Mouse (Mus musculus) small intestine, adult 2 months (tissue): ENCODE results near the gene Sez6l. TPM values are rescaled to one million over a fixed set of nuclear protein-coding genes. Genes with fewer than 3 reads are reported as not detected.
"Not testable (repeated sequence)": the region's sequence is repeated elsewhere in the genome, so short reads cannot be mapped to it uniquely, and the experiment has no call there.

ENCODE experiments used
- H3K27ac ChIP-seq: fragments of 200-500 bp; 2 replicates; pipeline ENCODE4 v1.5.1; 2012; ENCODE audit warnings: low read depth, low read length, control low read depth, inconsistent platforms; ENCODE audit not compliant: insufficient read depth
- H3K27me3 ChIP-seq: fragments of 200-500 bp; 2 replicates; pipeline ENCODE4 v1.6.1; 2012; ENCODE audit warnings: mild to moderate bottlenecking, moderate library complexity, low read length, inconsistent platforms; ENCODE audit not compliant: control insufficient read depth, insufficient read depth
- H3K36me3 ChIP-seq: fragments of 200-500 bp; 2 replicates; pipeline ENCODE4 v1.6.1; 2012; ENCODE audit warnings: mild to moderate bottlenecking, low read length, control low read depth, inconsistent platforms; ENCODE audit not compliant: control insufficient read depth, insufficient read depth
- H3K4me1 ChIP-seq: fragments of 200-500 bp; 2 replicates; pipeline ENCODE4 v1.6.1; 2012; ENCODE audit warnings: low read length, inconsistent platforms, mixed read lengths; ENCODE audit not compliant: control insufficient read depth, insufficient read depth, insufficient read length
- H3K4me3 ChIP-seq: fragments of 200-500 bp; 2 replicates; pipeline ENCODE4 v1.5.1; 2012; ENCODE audit warnings: low read depth, mild to moderate bottlenecking, control low read depth, inconsistent platforms, low read length, moderate library complexity
- CTCF ChIP-seq: fragments of 200-500 bp; IDR thresholded peaks from 2 replicates; pipeline ENCODE4 v1.5.1; 2012; ENCODE audit warnings: low read depth, mild to moderate bottlenecking, control low read depth, inconsistent platforms, low read length, moderate library complexity, mixed read lengths; ENCODE audit not compliant: insufficient replicate concordance, insufficient read length; ENCODE audit errors: extremely low read depth
- POLR2A ChIP-seq: fragments of 200-500 bp; IDR thresholded peaks from 2 replicates; pipeline ENCODE4 v1.6.1; 2012; ENCODE audit warnings: low read depth, mild to moderate bottlenecking, control low read depth, inconsistent platforms, low read length, moderate library complexity
- WGBS: fragments of 180-500 bp; shearing (Covaris S2); methylation state at CpG from one replicate; pipeline ENCODE4 v1.1.7; 2018; 5-methylcytosine and 5-hydroxymethylcytosine counted together
- polyA plus RNA-seq: library from polyadenylated mRNA; depleted of rRNA; stranded (reverse); fragments of >200 nt; gene quantifications from 2 replicates; pipeline ENCODE4 v1.2.3, GENCODE M21; 2012

Gene Sez6l
- polyA plus RNA-seq, 1 experiment, result 0.42 TPM

- no peaks in the 10 kb centered on the region for H3K36me3 ChIP-seq
- no peak overlapping the region for H3K4me3 ChIP-seq
- TF ChIP-seq CTCF (peak; percentile 63), POLR2A (no peak)
- WGBS, result 17% methylated on average over 19 of the region's 19 CpGs
- peaks cover 4% of the 10 kb centered on the region; the same call in 1 of the 2 replicates for H3K4me1 ChIP-seq
- 0 out of 2 replicates have a peak, but pooled peaks cover 2% of the 10 kb centered on the region for H3K27me3 ChIP-seq
- H3K27ac ChIP-seq, result no peak overlapping the region
Observed at GRCm38 (mm10) chr5:112428944-112429343, 148.0 kb downstream of the Sez6l start.

GRCm38 (mm10) chr5:112427283-112427682 is 149.7 kb downstream of the Sez6l start:
- Histone ChIP-seq H3K4me3 (no peak overlapping the region), H3K36me3 (no peaks in the 10 kb centered on the region), H3K4me1 (peaks cover 4% of the 10 kb centered on the region; the same call in 1 of the 2 replicates), H3K27ac (no peak overlapping the region), H3K27me3 (0 out of 2 replicates have a peak, but pooled peaks cover 2% of the 10 kb centered on the region)
- TF ChIP-seq CTCF, result peak; percentile 70; the same call in 1 of the 2 replicates
- TF ChIP-seq POLR2A, result no peak
- 32% methylated on average over 2 of the region's 2 CpGs for WGBS

DNA sequence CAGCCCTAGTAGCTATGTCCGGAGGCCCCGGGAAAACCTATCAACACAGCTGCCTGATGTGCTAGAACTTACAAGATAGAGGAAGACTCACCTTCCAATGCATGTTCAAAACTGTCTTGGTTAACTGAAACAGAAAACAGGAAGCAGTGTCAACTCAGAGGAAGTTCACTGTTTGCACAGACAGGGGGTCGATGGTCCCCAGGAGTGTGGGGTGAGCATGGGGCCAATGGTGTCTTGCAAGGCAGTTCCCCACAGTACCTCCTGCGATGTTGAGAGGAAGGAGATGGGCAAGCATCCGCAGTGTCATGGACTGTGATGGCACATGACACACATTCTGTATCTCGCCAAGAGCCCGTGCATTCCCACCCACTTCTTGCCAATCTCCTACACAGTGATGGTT is 150.3 kb downstream of the Sez6l start:
- no peak overlapping the region for H3K27ac ChIP-seq
- H3K4me1 ChIP-seq, result peaks cover 4% of the 10 kb centered on the region; the same call in 1 of the 2 replicates
- 0 out of 2 replicates have a peak, but pooled peaks cover 2% of the 10 kb centered on the region for H3K27me3 ChIP-seq
- no peak overlapping the region for H3K4me3 ChIP-seq
- WGBS, result 74% methylated on average over 7 of the region's 7 CpGs
- no peaks in the 10 kb centered on the region for H3K36me3 ChIP-seq
- TF ChIP-seq CTCF (no peak), POLR2A (no peak)

DNA sequence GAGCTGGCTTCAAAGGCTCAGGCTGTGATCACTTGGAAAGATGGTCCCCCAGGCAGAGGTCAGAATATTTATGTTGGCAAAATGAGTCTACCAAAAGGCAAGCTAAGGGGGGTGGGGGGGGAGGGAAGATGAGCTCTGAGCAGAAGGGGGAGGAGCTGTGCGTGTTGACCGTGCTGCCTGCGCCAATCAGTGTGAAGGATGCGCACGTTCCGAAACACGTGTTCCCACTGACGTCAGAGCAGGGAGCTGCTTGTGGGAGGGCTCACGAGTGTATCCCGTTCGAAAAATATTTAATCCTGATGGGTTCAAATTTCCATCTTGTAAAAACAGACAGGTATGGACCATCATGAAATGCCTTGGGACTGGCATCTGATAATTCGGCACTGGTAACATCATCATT is 157.4 kb downstream of the Sez6l start:
- 37% methylated on average over 12 of the region's 12 CpGs for WGBS
- Histone ChIP-seq H3K27me3 (no peaks in the 10 kb centered on the region), H3K36me3 (no peaks in the 10 kb centered on the region), H3K27ac (no peak overlapping the region), H3K4me3 (no peak overlapping the region), H3K4me1 (no peaks in the 10 kb centered on the region)
- TF ChIP-seq POLR2A (no peak), CTCF (no peak)

GRCm38 (mm10) chr5:112418023-112418422 is 159.0 kb downstream of the Sez6l start:
- H3K4me1 ChIP-seq, result no peaks in the 10 kb centered on the region
- no peak for TF ChIP-seq POLR2A
- TF ChIP-seq CTCF, result no peak
- 51% methylated on average over 4 of the region's 4 CpGs for WGBS
- H3K4me3 ChIP-seq, result no peak overlapping the region
- H3K27ac ChIP-seq, result no peak overlapping the region
- no peaks in the 10 kb centered on the region for H3K36me3 ChIP-seq
- no peaks in the 10 kb centered on the region for H3K27me3 ChIP-seq

DNA sequence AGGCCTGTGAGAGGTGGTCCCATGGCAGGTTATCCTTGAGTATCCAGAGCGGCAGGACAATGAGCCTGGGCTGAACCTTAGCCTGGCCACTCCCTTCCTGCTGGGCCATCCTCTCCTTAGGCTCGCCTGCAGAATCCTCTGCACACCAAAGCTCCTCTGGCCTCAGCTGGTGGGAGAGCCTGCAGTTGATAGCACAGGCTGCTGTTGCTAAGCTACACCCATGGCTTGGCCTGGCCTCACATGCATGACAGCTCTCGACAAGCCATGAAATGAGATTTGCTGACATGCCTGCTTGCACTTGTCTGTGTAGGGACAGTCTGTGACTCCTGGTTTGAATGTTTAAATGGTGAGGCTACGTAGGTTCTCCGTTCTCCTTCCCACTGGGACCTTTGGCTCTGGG is 160.3 kb downstream of the Sez6l start:
- WGBS, result 61% methylated on average over 5 of the region's 5 CpGs
- Histone ChIP-seq H3K4me1 (no peaks in the 10 kb centered on the region), H3K27me3 (no peaks in the 10 kb centered on the region), H3K4me3 (no peak overlapping the region), H3K36me3 (no peaks in the 10 kb centered on the region), H3K27ac (no peak overlapping the region)
- no peak for TF ChIP-seq CTCF
- TF ChIP-seq POLR2A, result no peak

GRCm38 (mm10) chr5:112412781-112413180 is 164.2 kb downstream of the Sez6l start:
- 66% methylated on average over 4 of the region's 4 CpGs for WGBS

More at GRCm38 (mm10) chr5:112412781-112413180, 164.2 kb downstream of the Sez6l start:
- H3K27ac ChIP-seq, H3K4me3 ChIP-seq, H3K36me3 ChIP-seq, H3K27me3 ChIP-seq, H3K4me1 ChIP-seq: not testable (repeated sequence)
